Mouse (Mus musculus): ENCODE measurements around the gene Slc35f1. TPM values are rescaled to one million over a fixed set of nuclear protein-coding genes. Genes with fewer than 3 reads are reported as not detected.

Gene Slc35f1
- 23.0 and 32.4 TPM in 2 replicates for polyA plus RNA-seq (2012; rRNA removed)

DNA sequence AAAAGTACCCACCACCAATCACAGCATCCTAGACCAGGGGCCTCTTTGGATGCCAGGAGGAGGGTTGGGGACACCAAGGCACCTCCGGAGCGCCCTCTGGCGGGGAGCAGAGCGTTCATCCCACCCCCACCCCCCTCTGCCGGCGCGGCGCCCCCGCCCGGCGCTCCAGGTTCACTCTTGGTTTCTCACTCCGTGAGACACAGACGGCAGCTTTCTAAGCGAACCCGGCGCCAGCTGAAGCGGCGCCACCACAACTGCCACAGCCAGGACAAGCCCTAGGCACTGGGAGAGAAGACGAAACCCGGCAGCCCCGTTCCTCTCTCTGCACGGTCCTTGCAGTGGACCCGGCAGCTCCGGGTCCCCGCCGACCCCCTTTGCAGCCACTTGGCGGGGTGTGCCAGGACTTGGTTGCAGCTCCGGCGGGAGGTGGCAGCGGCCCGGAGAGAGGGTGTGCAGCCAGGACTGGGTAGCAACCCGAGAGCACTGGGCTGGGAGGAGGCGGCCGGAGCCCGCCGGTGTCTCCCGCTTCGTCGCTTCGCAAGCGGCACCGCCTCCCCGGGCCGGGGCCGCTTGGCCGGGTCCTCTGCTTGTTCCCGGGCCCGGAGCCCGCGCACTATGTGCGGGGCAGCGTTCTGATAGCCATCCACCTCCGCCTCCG, at the start of gene Slc35f1:
TSS of gene Slc35f1 (plus strand) at position 200 of the 658 bp plus-strand sequence.
- peak; percentile 25 to 81 for DNase-seq (ENCODE audit: extremely low spot score in 1 of 2, low spot score in 1 of 2)

DNA sequence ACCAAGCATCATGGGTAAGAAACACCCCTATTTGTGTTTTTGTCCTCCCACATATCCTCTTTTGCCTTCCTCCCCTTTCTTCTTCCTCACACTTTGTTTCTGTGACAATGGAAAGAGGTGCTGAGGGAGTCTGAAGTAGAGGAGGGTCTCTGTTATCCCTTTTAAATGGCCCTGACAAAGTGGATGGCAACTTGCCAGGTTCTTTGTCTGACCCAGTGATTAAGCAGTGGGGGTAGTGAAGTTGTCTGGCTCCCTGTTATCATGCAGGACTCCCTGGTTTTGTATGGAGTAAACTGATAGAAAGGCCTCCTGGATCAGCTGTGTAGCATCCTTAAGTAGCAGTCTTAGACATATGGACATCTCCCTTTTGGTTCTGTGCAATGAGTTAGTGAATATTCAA, 19.1 kb upstream of the Slc35f1 start:
- no peak for DNase-seq (ENCODE audit: extremely low spot score in 1 of 2, low spot score in 1 of 2)

DNA sequence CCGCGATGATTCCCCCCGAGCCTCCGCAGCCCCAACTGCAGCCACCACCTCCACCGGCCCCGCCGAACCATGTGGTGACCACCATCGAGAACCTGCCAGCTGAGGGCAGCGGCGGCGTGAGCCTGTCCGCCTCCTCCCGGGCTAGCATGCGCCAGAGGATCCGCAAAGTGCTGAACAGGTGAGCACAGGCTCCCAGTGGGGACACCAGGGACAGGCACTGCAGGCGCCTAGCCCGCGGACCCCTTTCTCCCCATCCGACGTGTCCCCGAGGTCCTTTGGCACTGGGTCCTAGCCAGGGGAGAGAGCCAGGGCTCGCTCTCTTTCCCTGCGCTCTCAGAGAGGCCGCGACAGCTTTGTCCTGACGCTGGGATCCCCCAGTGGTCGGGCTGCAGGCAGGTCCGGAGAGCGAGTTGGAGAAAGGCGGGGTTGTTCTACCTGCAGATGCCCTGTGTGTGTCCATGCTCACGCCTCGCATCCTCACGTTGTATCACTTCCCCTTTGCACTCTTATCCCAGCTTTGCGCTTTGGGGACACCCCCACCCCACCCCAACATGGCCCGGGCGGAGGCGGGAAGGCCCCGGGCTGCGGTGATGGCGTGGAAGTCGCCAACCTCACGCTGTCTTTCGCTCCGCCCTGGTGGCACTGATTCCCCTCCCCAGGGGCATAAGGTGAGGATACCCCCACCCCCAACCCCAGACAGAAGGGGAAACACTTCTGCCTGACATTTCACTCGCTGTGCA, 829 bp downstream of the Slc35f1 start:
- no peak for DNase-seq (ENCODE audit: extremely low spot score in 1 of 2, low spot score in 1 of 2)

DNA sequence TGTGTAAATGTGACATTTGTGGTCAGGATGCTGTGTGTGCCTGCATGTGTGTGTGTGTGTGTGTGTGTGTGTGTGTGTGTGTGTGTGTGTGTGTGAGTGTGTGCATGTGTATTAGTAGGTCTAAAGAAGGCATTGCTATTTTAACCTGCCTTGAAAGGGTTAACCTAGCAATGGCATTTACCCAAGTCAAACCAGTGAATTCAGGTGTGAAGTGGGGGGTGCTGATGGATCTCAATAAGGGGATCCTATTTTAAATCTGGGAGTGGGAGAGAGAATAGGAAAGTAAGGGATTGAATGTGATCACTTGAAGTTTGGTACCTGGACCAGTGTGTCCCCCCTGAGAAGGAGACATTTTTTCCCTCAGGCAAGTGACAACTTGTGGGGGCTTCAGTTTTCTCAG, 13.4 kb downstream of the Slc35f1 start:
- DNase-seq (ENCODE audit: extremely low spot score in 1 of 2, low spot score in 1 of 2), result no peak

DNA sequence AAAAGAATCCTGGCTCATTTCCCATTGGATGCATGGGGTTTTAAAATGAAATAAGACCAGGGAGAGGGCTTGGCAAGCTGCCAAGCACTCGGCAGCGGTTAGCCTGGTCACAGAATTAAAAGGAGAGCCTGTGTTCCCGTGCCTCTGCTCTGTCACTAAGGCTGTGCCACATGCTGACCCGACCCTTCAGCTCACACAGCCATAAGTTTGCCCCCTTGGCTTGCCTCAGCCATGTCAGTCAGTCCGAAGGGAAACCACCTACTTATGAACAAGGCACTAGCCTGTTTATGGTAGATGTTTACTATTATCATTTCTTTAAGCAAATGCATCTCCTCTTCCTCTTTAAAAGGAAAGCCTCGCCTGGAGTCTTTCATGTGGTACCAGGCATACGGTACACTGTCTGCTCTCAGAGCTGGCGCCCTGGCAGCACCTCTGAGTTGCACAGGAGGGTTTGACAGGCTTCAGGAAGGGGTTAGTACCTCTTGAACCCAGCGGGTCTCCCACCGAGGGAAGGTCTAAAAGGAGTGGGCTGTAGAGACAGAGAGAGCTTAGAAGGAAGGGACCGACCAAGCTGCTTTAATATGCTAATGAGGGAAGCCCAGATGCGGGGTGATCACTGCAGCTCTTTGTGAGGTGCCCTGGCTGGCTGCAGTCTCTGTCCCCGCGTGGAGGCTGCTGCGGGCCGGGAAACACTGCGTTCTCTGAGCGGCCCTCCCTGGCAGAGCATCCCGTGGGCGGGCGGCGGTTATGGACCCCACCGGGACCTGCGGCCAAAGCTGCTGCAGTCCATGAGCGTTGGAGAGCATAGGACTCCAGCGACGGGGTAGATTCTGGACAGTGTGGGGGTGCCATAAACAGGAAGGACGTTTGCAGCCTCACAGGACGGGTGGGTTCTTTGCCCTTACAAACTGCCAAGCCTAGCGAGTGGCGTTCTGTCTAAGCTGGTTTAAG, 14.0 kb downstream of the Slc35f1 start:
- peak in 1 of 2 experiments; percentile 59 for DNase-seq (ENCODE audit: extremely low spot score in 1 of 2, low spot score in 1 of 2)

DNA sequence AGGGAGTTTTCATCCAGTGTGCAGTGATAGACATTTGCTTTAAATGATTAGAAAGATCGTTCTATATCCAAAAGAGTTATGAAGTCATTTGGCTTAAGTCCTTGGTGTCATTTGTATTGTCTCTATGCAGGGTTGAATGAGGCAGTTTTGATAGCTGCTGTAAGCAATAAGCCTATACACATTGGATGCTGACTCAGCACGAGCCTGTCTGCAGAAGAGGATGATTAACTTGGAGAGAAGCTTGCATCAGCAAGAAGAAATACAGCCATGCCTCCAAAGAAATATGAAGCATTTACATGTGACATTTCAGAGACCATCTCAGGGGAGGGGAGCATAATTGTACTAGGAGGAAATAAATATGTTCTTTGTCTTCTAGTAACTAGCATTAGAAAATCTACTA, 19.1 kb downstream of the Slc35f1 start:
- DNase-seq (ENCODE audit: extremely low spot score in 1 of 2, low spot score in 1 of 2), result peak in 1 of 2 experiments; percentile 25

DNA sequence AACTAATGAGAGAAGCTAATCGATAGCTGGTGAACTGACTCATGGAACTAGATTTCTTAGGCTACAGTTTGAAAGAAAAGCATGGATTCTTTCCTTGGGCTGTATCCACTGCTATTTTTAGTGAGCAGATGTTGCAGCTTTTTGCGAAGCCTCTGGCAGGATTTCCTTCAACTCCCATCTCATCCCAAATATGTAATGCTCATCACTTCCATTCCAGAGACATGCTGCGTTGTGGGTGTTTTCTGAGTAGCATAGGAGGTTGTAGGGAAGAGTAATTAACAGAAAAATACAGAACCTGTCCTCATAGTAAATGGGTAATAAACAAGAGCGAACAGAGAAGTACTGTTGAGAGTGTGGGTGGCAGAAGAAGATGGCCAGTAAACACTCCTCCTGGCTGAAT, 21.8 kb downstream of the Slc35f1 start:
- peak; percentile 38 to 71 for DNase-seq (ENCODE audit: extremely low spot score in 1 of 2, low spot score in 1 of 2)

DNA sequence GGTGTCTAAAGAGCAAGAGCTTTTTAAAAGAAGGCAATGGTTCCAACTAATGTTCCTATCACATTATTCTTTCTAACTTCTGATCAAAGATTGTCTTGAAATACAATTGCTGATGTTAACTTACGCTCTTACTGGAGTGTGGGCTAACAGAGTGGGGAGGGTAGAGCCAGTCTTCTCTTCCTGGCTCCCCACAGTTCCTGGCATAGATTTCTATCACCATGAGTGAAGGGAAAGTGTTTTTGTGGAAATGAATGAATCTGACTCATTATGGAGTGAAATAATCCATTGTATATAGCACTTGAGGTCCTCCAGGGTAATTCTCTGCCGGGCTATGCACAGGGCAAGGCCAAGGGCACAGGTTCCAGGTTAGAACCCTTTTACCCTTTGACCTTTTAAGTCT, 24.2 kb downstream of the Slc35f1 start:
- DNase-seq (ENCODE audit: extremely low spot score in 1 of 2, low spot score in 1 of 2), result peak in 1 of 2 experiments; percentile 22

DNA sequence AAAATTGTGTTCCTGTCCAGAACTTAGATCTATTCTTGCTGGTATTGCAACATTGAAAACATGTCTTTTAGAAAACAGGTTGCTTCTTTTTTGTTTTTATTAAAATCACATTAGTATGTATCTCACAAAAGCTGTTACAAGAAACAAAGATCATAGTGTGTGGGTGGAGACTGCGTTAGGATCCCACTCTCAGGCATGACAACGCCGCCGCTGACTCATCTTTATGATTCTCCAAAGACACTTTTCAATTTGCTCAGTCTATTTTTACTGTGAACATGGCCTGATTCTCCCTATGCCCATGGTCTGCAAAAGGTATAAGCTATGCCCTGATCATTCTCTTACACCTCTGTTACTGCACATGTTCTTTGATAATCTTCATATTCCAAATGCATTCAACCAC, 24.8 kb downstream of the Slc35f1 start:
- DNase-seq (ENCODE audit: extremely low spot score in 1 of 2, low spot score in 1 of 2), result peak in 1 of 2 experiments; percentile 73

DNA sequence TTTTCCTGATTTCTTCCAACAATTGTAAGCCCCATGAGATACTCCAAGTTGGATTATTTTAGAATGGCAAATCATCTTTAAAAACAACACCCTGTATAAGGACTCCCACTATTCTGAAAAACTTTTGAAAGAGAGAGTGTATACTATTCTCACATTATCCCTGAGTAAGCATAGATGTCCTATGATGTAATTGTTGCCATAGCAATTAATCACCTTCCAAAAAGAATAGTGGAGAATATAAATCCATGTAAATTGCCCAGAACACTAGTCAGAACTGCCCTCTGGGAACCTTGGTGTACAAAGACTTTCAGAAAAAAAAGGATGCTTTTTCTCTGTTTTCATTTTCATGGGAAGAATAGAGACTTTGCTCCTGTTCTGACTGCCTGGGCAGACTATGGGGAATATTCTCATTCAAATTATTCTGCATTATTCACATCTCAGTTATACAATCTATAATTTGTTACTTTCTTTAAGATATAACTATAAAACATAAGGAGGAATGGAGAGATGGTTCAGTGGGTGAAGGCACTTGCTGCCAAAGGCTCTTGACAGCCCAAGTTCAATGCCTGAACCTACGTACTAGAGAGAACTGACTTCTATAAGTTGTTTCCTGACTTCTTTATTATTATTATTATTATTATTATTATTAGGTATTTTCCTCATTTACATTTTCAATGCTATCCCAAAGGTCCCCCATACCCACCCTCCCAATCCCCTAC, 28.0 kb downstream of the Slc35f1 start:
- no peak for DNase-seq (ENCODE audit: extremely low spot score in 1 of 2, low spot score in 1 of 2)

DNA sequence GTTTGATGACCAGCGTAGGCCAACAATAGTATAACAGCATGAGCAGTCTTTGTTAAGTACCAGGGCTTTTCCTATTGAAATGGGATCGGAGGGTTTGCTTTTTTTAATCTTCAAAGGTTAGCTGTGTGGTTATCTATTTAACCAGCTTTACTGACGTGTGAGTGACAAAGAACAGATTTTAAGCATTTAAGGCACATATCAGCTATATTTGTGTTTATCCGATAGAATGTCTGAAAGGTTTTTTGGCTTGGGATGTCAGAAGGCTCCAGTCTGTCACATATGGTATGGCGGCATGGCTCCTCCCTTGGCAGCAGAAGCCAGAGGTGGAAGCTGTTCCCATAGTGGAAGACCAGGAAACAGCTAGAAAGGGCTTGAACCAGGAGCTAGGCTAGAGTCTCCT, 36.3 kb downstream of the Slc35f1 start:
- no peak for DNase-seq (ENCODE audit: extremely low spot score in 1 of 2, low spot score in 1 of 2)

DNA sequence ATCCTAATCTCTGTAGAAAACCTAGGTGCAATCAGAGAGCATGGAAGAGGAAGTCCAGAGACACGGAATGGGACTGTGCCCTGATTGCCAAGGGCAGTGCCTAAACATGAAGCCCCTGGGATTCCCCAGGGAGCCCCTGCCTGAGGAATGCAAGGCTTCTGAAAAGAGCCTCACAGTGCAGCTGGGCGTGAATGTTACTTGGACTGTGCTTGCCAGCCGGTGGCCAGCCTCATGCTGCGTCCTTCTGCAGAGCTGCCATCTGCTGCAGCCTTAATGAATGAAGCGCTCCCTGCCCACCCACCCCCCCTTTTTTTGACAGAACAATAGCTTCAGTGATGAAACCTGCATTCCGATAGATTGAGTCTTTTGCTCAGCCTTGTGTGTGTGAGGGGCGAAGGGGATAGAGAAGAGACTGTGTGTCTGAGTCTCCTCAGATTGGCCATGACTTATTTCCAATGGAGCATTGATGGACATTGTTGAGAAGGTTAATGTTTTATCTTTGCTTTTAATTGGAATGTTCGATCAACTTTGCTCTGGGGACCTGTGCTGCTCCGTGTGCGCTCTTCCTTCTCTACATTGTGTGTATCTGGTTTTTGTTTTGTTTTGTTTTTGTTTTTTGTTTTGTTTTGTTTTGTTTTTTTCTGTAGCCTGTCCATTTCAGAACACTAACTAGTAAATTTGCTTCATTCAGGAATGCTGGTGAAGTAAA, 52.5 kb downstream of the Slc35f1 start:
- DNase-seq (ENCODE audit: extremely low spot score in 1 of 2, low spot score in 1 of 2), result peak in 1 of 2 experiments; percentile 15

DNA sequence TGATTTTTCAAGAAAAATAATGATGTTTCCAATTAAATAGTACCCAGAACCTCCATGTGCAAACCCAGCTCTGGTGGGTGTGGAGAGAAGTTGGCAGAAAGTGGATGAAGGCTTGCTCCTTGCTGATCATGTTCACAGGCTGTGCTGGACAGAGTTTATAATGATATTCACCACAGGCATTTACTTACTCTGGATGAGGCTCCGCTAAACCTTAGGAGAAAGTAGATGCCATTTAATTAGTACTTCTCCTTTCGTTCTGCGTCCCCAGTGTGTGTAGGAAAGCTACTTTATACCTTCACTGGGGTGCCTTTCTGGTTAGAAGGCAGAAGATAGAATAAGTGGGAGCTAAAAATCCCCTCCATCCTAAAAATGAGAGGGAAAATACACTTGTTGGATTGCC, 53.5 kb downstream of the Slc35f1 start:
- DNase-seq (ENCODE audit: extremely low spot score in 1 of 2, low spot score in 1 of 2), result no peak

DNA sequence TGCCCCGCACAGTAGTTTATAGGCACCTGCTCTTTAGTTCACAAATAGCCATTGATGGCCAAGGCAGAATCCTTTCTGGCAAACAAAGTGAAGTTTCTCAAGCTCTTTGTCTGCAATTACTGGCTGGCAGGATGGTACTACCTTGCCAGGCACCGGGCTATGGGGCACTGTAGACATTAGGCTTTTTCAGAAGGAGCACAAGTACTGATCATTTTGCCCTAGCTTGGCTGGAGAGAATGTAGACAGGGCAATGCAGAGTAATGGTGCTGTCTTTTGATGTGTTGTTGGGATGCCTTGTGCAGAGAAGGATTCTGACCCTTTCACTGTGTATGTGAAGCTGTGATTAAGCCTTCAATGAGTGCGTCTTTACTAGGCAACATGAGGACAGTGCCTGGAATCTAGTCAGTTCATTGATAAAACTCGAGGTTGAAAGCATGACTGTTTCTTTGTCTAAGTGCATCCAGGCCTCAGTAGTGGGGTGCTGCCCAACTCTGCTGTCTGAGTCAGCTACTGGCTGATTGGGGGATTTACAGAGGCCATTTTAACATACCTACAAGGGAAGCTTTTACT, 57.8 kb downstream of the Slc35f1 start:
- no peak for DNase-seq (ENCODE audit: extremely low spot score in 1 of 2, low spot score in 1 of 2)

DNA sequence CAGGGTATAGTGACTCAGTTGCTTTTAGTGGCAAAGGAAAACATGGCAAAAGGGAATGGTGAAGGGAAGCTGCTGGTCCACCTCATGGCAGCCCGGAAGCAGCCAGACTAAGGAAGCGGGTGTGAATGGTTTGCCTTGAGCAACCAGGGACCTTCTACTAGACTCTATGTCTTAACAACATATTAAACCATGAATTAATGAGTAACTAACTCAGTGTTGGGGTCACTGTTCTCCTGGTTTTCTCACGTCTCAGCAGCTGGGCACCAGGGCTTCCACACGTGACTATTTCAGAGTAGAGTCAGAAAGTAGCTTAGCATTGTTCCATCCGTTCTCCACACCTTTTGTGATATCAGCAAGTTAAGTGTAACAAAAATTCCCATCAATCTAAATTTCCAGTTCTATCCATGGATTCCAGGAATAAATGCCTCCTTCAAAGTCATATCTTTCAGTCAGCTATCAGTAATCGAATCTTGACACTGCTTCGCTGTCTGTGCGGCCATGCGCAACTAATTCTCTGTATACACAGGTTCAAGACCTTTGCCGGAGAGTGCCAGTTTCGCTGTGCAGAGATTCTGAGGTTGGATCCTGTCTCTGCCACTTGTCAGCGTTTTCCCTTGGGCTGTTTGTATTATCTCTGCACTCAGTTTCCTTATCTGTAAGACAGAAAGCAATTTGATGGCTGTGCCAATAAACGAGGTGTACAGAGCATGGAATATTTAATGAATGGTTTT, 65.8 kb downstream of the Slc35f1 start:
- no peak for DNase-seq (ENCODE audit: extremely low spot score in 1 of 2, low spot score in 1 of 2)

DNA sequence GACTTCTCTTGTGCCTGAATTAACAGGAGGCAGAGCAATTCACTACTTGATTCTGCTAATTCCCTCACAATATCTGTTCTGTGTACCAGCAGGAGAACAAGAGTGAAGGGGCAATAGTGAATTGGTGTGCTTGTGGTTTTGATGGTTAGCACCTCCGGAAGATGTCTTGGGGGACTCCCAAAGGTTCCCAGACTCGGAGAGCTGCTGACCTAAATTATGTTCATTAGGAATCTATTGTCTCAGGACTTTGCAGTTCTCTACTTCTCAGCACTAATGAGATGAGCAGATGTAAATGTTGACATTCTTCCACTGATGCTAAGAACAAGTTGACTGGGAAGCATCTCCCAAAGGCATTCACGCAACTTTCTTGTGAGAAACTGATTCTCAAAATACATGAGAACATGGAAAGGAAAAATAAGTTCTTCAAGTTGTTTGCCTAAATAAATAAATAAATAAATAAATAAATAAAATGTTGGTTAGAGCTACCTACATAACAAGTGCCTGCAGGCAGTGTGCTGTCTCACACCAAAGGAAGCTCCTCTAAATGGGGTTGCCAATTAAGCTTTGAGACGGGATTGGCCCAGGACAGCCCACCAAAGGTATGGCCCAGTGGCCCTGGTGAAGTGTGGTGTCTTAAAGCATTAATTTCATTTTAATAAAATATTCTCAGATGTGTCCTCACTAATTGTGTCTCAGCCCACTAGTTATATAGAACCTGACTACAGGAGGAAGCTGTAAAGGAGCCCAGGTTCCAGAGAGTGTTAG, 67.3 kb downstream of the Slc35f1 start:
- DNase-seq (ENCODE audit: extremely low spot score in 1 of 2, low spot score in 1 of 2), result no peak

DNA sequence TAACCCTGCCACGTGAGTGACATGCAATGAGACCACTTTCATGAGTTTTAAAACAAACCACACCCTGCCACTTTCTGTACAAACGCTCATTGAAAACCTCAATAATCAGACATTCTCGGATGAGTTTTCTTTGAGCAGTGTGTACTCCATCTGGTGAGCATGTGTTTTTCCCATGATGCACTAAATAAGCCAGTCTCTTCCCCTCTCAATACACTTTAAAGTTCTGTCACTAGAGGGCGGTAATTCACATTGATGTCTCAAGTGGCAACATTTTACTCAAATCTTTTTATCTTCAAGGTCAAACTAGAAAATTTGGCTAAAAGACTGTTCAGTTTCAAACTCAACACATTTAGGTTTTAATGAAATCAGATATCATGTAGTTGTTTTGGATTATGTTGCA, 68.3 kb downstream of the Slc35f1 start:
- peak in 1 of 2 experiments; percentile 84 for DNase-seq (ENCODE audit: extremely low spot score in 1 of 2, low spot score in 1 of 2)

DNA sequence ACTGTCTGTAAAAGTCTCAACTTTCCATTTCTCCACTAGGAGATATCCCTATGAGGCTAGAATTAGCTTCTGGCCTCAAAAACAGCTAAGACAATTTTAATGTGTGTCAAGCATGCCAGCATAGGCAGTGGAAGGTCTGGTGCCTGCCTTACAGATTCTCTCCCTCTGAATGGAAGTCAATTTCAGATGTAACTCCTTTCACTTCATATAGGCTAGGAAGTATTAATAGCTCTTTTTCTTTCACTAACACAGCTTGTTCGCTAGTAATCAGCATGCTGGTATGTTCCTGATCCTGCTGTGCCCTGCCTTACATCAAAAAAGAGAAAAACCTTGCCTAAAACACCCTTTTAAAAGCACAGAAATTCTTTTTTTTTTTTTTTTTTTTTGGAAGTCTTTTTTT, 70.2 kb downstream of the Slc35f1 start:
- DNase-seq (ENCODE audit: extremely low spot score in 1 of 2, low spot score in 1 of 2), result no peak

Data from frontal cortex, adult 2 months (tissue).